Mouse (Mus musculus) embryonic facial prominence, embryonic 10.5 days (tissue): ENCODE data around the gene Cpne2. TPM values are rescaled to one million over a fixed set of nuclear protein-coding genes. Genes with fewer than 3 reads are reported as not detected.

Source experiments
- DNase-seq: peaks from one replicate; pipeline ENCODE4 v3.0.0-alpha.2; 2017; ENCODE audit warnings: low spot score
- H3K27ac ChIP-seq: fragments of 300-500 bp; sonication (generic); replicated peaks from 2 replicates; pipeline ENCODE4 v1.5.1; 2016; ENCODE audit warnings: mild to moderate bottlenecking
- H3K27me3 ChIP-seq: fragments of 300-500 bp; sonication (generic); replicated peaks from 2 replicates; pipeline ENCODE4 v1.6.1; 2016; ENCODE audit warnings: low read depth, mild to moderate bottlenecking; ENCODE audit not compliant: poor library complexity, severe bottlenecking
- H3K36me3 ChIP-seq: fragments of 300-500 bp; sonication (generic); replicated peaks from 2 replicates; pipeline ENCODE4 v1.6.1; 2016; ENCODE audit warnings: mild to moderate bottlenecking, moderate library complexity
- H3K4me1 ChIP-seq: fragments of 300-500 bp; sonication (generic); 2 replicates; pipeline ENCODE4 v1.6.1; 2016
- H3K4me3 ChIP-seq: fragments of 300-500 bp; sonication (generic); 2 replicates; pipeline ENCODE4 v1.5.1; 2016; ENCODE audit warnings: mild to moderate bottlenecking, moderate library complexity
- H3K9me3 ChIP-seq: fragments of 300-500 bp; sonication (generic); 2 replicates; pipeline ENCODE4 v1.6.1; 2016; ENCODE audit warnings: mild to moderate bottlenecking
- WGBS: fragments of 180-500 bp; shearing (Covaris S2); methylation state at CpG from one replicate; pipeline ENCODE4 v1.1.7; 2016; 5-methylcytosine and 5-hydroxymethylcytosine counted together
- microRNA-seq: library from miRNA; unstranded; fragments of <30 nt; microRNA quantifications from one replicate; pipeline ENCODE4, GENCODE M21; 2017
- polyA plus RNA-seq: library from polyadenylated mRNA; unstranded; fragments of >200 nt; fragmentation: Nextera tagmentation; extraction: Ambion mirVana; gene quantifications from 2 replicates; pipeline ENCODE4 v1.2.1, GENCODE M21; 2016

Cpne2 gene
- polyA plus RNA-seq, 1 experiment from 2014 or later = 9.9 TPM

GRCm38 (mm10) chr8:94601034-94601606, 68.3 kb downstream of the Cpne2 start:
- H3K9me3 ChIP-seq = no peaks in the 10 kb centered on the region
- H3K27ac ChIP-seq = peak overlapping the region; percentile 95
- no peaks in the 10 kb centered on the region for H3K36me3 ChIP-seq
- DNase-seq = no peak
- H3K4me3 ChIP-seq = peak overlapping the region; percentile 100
- H3K27me3 ChIP-seq = no peaks in the 10 kb centered on the region
- WGBS = under 1% methylated on average over 51 of the region's 51 CpGs
- H3K4me1 ChIP-seq = peaks cover 29% of the 10 kb centered on the region

- Histone ChIP-seq H3K27ac (peak within 1 kb of the TSS; percentile 95), H3K4me1 (peaks cover 29% of the 10 kb centered on the region), H3K27me3 (no peaks in the 10 kb centered on the region), H3K4me3 (peak within 1 kb of the TSS; percentile 100), H3K36me3 (no peaks in the 10 kb centered on the region), H3K9me3 (no peaks in the 10 kb centered on the region)
- DNase-seq = peak; percentile 99
- under 1% methylated on average over 55 of the region's 55 CpGs for WGBS
These were observed 69.0 kb downstream of the Cpne2 start, which contains the start of the genes Rspry1 and Fam192a for GRCm38 (mm10) chr8:94601607-94602385. TSS of gene Rspry1 (plus strand) at chr8:94601937. TSS of gene Fam192a (minus strand) at chr8:94601997.

GRCm38 (mm10) chr8:94602471-94603131, 69.8 kb downstream of the Cpne2 start:
- WGBS = under 1% methylated on average over 31 of the region's 31 CpGs
- peak overlapping the region; percentile 95 for H3K27ac ChIP-seq
- H3K4me3 ChIP-seq = peak overlapping the region; percentile 100
- peaks cover 6% of the 10 kb centered on the region for H3K36me3 ChIP-seq
- H3K4me1 ChIP-seq = peaks cover 29% of the 10 kb centered on the region
- H3K9me3 ChIP-seq = no peaks in the 10 kb centered on the region
- H3K27me3 ChIP-seq = no peaks in the 10 kb centered on the region
- peak; percentile 40 for DNase-seq

- Histone ChIP-seq H3K4me3 (no peak overlapping the region), H3K36me3 (peaks cover 6% of the 10 kb centered on the region), H3K9me3 (no peaks in the 10 kb centered on the region), H3K27me3 (no peaks in the 10 kb centered on the region), H3K27ac (no peak overlapping the region), H3K4me1 (peaks cover 29% of the 10 kb centered on the region)
- WGBS = 91% methylated on average over 2 of the region's 2 CpGs
- no peak for DNase-seq
These were observed 71.2 kb downstream of the Cpne2 start for GRCm38 (mm10) chr8:94604030-94604429.

GRCm38 (mm10) chr8:94607064-94607463, 74.3 kb downstream of the Cpne2 start:
- WGBS = 90% methylated on average over 5 of the region's 5 CpGs
- DNase-seq = no peak
- no peaks in the 10 kb centered on the region for H3K9me3 ChIP-seq
- H3K36me3 ChIP-seq = peaks cover 6% of the 10 kb centered on the region
- no peaks in the 10 kb centered on the region for H3K27me3 ChIP-seq
- no peak overlapping the region for H3K4me3 ChIP-seq
- peaks cover 17% of the 10 kb centered on the region for H3K4me1 ChIP-seq
- H3K27ac ChIP-seq = no peak overlapping the region

Small RNA genes lying within 50 kb of the gene (microRNA-seq; reads per million reads assigned to microRNA genes)
- not detected for gene Mir7072

Other genes starting within 250 kb of the Cpne2 start
- 0.05 TPM in 1 of 2 replicates, not detected in the other for gene Slc12a3, start 203.8 kb upstream of the Cpne2 start, polyA plus RNA-seq
- 53.2 and 58.8 TPM in 2 replicates for gene Herpud1, start 146.6 kb upstream of the Cpne2 start, polyA plus RNA-seq
- 0.06 TPM in 1 of 2 replicates, not detected in the other for gene Nlrc5, start 98.6 kb upstream of the Cpne2 start, polyA plus RNA-seq
- 43.8 and 47.1 TPM in 2 replicates for gene Rspry1, start 68.9 kb downstream of the Cpne2 start, polyA plus RNA-seq
- gene Fam192a, start 69.0 kb downstream of the Cpne2 start, polyA plus RNA-seq = 82.6 and 93.1 TPM in 2 replicates
- 179 and 184 TPM in 2 replicates for gene Arl2bp, start 133.6 kb downstream of the Cpne2 start, polyA plus RNA-seq
- gene Pllp, start 163.3 kb downstream of the Cpne2 start, polyA plus RNA-seq = 0.27 and 0.34 TPM in 2 replicates
- gene Ccl22, start 212.6 kb downstream of the Cpne2 start, polyA plus RNA-seq = not detected in 2 replicates
- gene Cx3cl1, start 239.0 kb downstream of the Cpne2 start, polyA plus RNA-seq = 4.5 and 5.5 TPM in 2 replicates